Mouse (Mus musculus): ENCODE measurements at regions not wholly inside any gene's neighbourhood (a gene's known extent, or its start where the extent isn't known, plus 50 kb on each side); places are given as distances from the start of the nearest gene placed in this dataset.

DNA sequence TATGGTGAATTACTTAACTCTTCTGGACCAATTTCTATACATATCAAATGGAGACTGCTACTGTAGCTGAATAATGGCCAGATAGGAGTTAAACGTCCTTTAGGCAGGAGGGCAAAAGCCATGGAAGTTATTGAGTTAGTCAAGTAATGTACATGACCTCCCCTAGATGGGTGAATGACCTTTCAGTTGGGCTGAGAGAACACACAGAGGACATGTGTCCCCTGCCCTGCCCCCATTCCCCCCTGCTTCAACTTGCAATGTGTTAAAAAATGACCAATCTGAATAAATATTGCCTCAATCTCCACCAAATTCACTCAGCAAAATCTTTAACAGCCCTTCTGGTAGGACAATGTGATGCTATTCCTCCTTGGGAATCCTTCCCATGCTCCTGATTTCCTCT lies 282.1 kb upstream of the Gm9747 start:
- DNase-seq = no peak

DNA sequence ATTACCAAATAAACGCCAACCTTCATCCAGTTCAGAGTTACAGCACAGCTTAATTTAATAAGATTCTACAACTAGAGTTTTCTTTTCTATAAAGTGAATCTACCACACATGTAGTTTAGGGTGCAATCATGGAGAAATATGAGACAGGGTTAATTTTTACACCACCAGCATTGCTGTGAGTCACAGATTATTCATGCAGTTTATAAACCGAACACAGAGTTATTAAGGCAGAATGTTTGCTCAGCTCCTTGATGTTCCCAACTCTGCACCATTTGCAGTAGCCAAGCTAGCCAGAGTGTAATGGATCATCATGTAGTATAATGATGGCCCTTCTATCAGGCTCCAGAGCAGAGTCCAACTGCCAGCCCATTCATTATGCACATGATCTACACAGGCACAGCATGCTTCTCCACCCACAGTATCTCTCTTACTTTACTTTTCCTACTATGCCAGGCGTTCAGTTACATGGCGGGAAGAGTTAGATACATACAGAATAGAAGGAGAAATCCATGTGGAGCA lies 281.4 kb upstream of the Gm9747 start:
- no peak for DNase-seq

DNA sequence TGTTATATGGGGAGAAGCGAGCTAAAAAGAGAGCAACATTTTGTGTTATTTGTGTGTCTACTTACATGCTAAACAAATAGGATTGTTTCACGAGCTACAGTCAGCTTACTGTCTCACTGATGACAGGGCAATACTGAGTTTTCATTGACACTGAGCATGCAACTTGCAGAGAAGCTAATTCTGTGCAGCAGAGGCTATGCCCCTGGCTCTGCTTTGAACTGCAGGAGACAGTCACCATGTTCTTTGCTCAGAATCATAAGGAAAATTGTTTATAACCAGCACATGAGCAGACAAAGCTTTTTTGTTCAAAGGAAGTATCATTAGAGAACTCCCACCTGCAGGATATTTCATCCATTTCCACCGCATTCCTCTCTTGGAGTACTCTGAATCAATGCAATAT lies 280.8 kb upstream of the Gm9747 start:
- no peak for DNase-seq

DNA sequence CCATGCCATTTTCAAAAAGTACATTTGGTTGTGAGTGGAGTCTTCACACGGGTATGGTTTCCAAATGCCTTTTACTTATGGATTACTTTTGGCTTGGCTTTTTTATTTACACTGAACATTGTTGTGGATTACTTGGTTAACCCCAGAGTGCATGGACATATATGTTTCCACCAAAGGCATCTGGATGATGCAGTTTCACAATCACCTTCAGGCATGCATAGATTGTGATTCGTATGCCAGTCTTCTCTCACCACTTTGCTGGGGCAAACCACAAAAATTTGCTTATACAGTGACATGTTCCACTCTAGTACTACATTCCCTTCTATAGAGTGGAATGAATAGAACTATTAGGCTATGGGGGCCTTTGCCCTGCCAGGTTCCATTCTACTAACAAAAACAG lies 278.4 kb upstream of the Gm9747 start:
- no peak for DNase-seq

DNA sequence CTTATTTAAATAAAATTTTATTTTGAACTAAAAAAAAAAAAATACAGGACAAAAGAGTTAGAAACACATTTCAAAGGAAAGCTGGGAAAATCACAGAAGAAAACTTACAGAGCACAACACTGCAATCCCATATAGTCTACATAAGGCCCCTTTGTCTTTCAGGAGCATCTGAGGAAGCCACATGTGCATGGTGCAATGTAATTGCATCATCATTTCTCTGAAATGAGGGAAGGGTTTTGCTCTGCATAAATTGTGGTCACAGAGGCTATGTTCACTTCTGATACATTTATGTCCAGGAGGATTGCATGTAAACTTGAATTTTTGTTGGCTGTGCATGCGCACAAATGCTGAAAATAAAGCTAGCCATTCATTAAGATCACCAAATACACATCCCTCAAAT lies 265.9 kb upstream of the Gm9747 start:
- DNase-seq = no peak

DNA sequence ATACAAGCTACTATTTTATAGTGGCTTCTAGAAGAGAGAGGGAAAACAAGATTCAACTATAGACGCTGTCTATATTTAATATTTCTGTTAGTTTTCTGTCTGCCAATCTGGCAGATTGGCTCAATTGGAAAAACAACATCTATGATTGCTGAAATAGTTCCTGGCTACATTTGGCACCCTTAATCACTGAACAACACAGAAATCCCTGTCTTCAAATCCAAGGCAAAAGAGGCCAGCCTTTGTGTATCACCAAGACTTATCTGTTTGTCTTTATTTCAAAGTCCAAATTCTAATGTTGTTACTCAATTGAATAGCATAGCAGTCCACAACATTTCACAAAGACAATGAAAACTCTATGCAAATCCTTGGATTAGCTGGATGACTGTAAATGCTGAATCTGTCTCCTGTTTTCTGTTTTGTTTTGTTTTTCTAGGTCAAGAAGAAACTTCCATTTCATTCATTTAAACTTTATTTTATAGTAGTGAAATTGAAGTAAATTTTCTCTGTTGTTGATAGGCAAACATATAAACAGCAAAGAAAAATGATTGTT lies 265.1 kb upstream of the Gm9747 start:
- no peak for DNase-seq

DNA sequence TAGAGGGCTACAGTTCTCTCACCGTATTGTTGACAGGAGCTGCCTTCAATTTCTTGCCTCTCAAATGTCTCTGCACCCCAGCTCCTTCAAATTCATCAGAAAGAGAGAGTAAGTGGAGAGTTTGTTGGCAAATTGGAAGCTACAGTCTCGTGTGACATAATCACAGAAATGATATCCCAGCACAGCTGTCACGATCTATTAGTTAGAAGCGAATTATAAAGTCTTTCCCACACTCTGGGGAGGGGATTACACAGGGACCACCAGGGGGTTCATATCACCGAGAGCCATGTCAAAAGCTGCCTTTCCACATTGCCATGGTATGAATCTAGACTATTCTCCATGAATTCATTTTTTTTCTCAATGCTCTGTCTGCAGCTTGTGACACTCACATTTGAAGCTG lies 260.3 kb upstream of the Gm9747 start:
- DNase-seq = no peak

DNA sequence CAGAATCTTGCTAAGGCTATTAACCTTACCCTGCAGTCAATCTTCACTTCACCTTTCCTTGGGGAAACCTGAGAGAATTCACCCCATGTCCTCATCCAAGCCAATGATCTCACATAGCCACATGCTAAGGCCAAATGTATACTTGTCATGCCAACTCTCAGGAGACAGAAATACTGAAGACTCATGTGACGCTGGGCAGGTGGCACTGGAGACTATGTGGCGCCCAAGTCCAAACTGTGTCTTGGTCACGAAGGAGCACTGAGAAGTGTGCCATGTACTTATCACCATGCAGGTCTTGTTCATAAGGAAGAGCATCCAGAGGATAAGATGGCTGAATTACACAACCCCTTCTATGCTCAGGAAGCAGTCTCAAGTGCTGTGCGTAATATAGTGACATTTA lies 259.4 kb upstream of the Gm9747 start:
- DNase-seq = no peak

DNA sequence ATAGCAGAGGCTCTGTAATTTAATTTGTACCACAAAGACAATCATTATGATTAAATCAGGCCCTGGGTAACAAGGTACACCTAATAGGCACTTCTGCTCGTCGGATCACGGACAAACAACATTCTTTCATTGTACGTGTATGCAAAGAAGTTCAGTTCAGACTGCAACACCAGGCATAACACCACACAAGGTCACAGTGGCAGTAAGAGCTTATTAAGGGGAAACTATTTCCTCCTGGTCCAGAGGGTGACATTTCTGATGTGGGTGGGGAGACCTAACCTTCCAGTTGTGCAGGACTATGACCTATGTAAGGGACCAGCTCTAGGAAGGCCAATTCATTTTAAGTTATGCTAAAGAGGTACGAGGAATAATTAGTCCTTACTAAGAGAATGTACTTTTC lies 225.0 kb upstream of the Gm9747 start:
- DNase-seq = no peak

DNA sequence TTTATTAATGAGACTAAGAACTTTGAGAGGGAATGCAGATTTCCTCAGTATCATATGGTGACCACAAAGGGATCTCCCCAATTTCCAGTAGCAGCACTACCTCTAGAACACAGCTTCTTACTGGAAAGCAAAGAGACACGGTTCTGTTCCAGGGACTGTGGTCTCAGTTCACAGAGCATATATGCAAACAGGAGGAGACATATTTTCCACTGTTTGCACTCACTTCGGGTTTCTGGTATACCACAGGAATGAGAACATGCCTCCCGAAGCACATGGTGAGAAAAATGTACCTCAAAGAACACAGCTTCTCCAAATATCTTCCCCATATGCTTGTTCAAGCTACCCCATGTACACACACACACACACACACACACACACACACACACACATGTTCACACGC lies 224.1 kb upstream of the Gm9747 start:
- no peak for DNase-seq

DNA sequence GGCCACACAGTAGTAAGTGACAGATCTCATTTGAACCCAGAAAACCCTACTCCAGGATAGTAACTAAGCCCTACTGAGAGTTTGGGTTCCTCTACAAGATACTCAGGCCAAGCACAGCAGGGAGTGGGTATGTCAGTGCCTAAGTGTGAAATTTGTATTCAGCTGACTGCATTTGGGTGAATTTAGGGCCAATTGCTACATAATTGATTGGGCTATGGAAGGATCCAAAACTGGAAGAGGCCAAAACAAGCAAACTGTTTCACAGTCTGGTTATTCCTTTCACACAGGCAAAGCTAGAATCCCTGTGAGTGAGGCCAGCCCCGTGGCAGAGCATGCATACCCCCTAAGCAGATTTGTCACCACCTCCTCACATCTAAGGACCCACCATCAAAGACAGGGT lies 221.9 kb upstream of the Gm9747 start:
- DNase-seq = no peak

DNA sequence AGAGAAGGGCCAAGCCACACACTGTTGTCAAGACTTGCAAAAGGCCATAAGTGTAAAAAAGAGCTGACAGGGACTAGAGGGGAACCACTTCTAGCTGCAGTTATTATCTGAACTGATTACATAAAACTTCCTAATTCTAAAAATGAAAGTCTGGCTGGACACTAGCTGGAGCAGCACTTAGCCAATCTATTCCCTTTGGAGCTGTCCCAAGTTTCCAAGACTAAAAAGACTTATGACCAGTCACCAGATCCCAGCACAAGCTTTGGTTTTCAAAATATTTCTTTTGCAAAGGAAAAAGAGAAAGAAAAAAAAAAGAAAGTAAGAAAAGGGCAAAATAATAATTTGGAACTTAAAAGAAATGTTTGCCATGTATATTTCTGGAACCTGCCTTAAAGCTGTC lies 217.6 kb upstream of the Gm9747 start:
- no peak for DNase-seq

DNA sequence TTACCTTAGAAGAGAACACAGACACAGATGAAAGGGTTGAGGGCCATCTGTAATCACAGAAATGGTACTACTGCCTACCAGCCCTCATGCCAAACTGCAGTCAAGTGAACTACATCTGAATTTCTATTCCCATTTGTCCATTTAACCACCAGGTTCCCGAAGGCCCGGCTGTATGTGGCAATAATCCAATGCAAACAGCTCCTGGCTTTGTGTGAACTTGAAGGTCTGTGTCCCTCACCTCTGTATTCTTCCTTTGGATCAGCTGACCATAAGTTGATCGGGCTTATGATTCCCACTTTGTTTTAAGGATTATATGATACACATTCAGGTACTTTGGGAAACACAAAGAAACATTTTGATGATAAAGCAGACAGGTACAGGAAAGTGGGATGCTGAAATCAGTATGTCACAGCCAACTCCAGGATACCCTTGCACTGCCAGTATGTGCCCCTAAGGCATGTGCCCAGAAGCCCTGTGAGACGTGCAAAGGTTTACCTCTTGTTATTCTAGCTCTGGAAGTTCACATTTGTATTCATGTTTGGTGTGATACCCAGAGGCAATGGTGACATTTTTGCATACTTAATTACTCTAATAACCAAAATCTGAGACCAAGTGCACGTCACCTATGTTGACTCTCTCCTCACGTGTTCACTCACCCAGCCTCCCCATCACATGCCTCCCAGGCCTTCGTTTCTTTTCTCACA lies 214.1 kb upstream of the Gm9747 start:
- no peak for DNase-seq

DNA sequence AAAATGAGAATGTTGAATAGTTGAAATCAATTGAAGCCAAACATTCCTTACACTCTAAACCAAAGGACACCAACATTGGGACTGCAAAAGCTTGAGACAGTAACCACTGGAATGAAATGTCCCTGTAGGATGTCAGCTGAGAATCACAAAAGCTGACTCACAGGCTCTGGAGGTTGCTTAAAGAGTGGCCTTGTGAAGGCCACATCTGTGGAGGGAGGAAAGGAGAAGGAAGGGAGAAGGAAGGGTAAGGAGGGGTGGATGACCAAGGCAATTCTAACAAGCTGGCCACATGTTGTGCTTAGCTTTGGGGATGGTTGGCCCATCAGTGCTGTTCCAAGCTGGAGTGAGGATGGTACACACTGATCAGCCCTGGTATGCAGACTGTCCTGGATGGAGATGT lies 205.2 kb upstream of the Gm9747 start:
- no peak for DNase-seq

DNA sequence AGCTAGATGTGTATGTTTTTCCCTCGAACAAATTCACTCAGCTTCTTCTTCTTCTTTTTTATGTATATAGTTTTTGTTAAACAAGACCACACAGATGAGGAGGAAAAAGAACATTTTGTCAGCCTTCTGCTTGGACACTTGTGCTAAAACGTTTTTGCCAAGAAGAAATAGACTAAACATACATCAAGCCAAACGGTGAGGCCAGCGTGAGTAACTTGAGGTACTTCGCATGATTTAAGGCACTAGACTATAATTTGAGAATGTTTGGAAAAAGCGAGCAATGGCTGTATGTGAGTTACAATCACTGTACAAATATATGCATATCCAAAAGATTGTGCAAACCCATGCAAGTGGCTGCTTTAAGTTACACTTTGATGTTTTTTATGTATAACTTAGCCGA lies 201.8 kb upstream of the Gm9747 start:
- no peak for DNase-seq

DNA sequence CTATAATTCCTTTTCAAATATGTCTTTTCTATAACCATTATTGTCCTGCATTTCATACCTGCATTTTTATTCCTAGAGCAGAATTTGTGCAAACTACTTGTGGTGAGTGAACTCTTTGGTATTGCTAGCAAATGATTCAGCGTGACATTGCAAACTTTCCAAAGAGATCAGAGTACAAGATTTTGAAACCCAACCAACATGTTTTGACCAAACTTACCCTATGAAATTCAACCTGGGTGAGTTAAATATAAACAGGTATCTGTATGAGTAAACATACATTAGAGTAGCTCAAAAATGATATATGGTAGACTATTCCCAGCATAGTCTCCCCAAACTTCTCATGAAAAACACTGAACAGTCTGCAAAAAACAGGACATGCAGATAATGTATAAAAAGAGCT lies 200.5 kb upstream of the Gm9747 start:
- no peak for DNase-seq

DNA sequence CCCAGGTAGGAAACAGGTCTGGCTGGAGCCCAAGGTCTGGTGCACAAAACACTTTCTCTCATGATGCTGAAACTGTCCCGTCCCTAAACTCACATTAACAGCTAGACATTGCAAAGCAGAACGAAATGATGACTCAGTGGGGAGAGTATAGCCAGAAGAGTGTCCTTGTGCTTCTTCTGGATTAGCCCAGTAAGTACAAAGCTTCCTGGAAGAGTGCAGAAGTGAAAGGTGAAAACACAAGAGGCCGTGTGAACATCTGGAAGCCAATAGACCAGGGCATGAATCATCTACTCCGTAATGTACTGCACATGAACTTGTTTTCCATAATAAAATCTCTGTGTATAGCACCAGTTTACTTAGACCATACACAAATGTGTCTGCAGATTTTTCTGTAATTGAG lies 194.7 kb upstream of the Gm9747 start:
- no peak for DNase-seq

DNA sequence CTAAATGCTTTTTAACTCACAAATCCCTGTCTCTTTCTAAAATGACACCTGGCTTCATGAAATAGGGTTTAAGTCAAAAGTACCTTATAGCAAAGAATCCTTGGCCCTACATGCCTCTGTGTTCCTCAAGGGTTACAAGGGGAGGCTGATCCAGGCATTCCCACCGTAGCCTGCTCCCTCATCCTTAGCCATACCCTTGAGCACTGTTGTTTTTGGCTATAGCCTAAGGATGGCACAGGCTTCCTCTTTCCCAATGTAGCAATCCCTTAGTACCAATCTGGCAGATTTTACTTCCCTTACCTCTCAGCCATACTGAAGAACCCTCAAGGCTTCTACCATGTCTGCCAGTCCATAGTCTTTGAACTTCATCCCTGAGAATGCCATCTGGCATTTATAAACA lies 194.2 kb upstream of the Gm9747 start:
- no peak for DNase-seq

DNA sequence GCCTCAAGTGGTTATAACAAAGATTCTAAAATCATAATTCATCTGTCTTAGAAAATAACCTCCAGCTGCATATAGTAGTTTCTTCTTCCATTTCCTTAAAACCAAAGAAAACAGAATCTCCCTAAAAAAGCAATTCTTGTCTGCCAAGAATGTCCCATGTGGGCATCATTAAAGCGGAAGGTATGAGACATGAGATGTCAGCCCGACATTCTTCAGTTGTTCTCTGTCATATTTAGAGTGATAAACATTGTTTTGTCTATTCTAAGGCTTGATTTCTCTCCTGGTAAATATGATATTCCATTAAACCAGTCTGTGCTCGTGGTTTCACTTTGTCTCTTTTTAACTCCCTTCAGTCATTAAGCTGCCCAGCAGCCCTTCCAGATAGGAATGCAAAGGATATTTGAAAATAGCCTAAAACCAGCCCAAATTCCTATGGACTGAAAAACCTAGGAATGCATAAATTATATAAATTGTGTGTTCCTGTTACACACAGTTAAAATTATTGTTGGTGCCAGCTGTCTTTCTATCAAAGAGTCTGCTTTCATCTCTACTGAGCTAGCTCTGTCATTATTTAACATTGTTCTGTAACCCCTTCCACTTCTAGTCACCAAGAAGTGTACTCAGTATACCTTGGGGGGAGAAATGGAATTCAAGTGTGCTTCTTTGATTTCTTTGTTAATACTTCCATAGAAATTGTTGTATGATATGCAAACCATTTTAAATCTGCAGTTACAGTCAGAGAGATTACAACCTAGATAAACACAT lies 191.4 kb upstream of the Gm9747 start:
- no peak for DNase-seq

DNA sequence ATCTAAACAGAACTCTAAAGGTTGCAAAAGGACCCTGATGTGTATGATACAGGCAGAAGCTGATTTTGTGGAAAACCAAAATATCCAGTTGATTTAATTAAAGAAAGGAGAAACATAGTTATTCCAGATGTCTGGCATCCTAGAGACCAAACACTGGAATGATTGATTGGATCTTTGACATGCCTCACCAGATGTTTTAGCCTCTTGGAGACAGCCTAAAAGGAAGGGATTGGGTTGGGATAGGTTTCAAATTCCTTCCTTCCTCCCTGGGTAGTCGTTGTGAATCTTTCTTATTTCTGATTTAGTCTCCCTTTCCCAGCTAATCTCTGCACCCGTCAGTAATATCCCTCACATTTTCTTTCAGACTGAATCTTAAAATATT lies 190.9 kb upstream of the Gm9747 start:
- DNase-seq = no peak

DNA sequence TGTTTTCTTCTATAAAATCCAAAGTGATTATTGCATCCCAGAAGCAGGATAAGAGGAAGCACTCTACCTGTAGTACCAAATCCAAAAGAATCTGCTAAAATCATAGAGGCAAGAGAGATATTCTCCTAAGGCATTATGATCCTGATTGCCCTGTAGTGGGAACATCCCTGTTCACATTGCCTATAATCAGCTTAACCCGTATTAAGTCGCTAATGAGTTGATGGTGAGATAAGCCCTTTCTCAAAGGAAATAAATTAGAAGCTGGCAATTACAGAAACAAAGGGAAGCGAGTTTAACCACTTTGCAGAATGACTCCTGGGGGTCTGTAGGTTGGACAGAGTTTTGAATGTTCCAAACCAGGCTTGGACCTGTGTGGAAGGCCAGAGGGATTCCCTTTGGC lies 190.4 kb upstream of the Gm9747 start:
- DNase-seq = no peak

DNA sequence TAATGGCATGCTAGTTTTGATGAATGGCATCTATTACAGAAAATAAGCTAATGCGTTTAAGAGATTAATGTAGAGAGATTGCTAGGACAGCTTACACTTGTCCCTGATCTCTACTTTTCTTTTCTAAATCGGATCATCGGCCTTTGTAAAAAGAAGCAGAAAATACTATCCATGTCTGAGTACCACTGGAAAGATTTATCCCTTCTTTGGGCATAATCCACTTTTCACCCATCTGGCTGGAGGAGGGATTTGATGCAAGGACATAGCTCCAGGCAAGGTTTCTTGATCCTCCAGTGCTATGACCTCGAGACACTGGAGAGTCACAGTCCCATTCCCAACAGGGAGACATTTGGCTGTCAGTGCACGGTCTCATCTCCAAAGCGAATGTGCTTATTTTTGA lies 166.6 kb upstream of the Gm9747 start:
- no peak for DNase-seq

DNA sequence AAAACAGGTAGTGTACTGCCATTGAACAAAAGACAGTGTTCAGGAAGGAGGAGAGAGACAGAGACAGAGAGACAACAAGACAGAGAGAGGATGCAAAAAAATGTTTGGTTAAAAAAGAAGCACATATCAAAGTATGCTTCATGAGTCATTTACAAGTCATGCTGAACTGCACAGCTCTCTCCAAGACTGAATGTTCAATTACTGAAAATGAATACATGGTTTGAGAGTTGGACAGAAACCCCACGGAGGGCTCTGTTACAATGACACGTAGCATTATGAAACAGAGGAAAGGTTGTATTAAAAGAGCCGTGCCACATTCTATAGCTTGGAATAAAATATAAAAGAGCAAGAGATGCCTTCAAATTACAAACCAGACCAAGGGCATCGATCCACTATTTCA lies 164.3 kb upstream of the Gm9747 start:
- DNase-seq = no peak

Data from cerebellum, adult 11-12 months (tissue).